Mouse (Mus musculus): ENCODE results near the gene Sod1.
"Not testable (repeated sequence)": the region's sequence is repeated elsewhere in the genome, so short reads cannot be mapped to it uniquely, and the experiment has no call there.

DNA sequence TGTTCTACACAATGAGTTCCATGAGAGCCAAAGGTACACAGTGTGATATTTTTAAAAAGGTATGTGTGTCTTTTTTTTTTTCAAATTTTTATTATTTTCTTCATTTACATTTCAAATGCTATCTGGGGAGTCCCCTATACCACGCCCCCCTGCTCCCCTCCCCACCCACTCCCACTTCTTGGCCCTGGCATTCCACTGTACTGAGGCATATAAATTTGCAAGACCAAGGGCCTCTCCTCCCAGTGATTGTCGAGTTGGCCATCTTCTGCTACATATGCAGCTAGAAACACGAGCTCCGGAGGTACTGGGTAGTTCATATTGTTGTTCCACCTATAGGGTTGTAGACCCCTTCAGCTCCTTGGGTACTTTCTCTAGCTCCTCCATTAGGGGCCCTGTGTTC, 1.1 kb upstream of the Sod1 start:
- TF ChIP-seq CTCF, EP300 (IDR thresholded peaks at IDR 0.05; ENCODE audit: low read depth): not testable (repeated sequence)

Data from liver, postnatal 0 days (tissue).